Mouse (Mus musculus) NIH3T3 (cell line): ENCODE results near the gene Olfr676.

ENCODE experiments used
- DNase-seq: peaks from one replicate; pipeline ENCODE4 v3.0.0-alpha.2; 2012; ENCODE audit warnings: low read depth

Gene Olfr676

GRCm38 (mm10) chr7:105032398-105032797 lies at the start of gene Olfr676:
Gene Olfr676, plus strand, starts transcription at chr7:105032698.
- no peak for DNase-seq

GRCm38 (mm10) chr7:105001929-105002328 lies 30.6 kb upstream of the Olfr676 start, which contains the start of gene Olfr672:
Gene Olfr672, minus strand, starts transcription at chr7:105002029.
- DNase-seq, result no peak

DNA sequence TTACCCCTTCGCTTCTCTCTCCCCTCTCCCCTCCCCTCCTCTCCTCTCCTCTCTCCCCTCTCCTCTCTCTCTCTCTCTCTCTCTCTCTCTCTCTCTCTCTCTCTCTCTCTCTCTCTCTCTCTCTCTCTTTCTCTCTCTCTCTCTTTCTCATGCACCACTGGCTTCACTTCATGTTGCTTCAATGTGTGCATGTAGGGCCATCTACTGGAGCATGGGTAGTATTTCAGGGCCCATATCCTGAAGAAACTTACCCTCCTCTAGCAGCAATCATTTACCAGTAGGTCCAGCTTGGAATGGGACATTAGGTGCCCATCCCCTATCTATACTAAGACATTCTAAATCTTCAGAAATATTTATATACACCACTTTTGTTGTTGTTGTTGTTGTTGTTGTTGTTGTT lies 10.0 kb upstream of the Olfr676 start:
- DNase-seq, result peak; percentile 60

DNA sequence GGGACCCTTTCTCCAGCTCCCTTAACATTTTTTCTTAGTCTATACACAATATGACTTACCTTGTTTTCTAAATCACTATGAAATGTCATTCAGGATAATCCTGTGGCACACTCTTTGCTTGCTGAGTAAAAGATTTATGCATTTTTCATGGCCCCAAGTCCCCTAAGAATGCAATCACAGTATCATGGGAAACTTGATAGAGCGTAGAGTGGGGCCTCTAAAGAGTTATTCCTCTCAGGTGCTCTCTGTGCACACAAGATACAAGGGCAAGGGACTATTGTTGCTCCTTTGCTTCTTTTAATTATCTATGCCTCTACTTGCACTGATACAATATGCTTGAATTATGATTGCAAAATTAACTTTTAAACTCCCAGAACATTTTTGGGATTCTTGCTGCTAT lies 4.1 kb upstream of the Olfr676 start, which contains the start of gene Olfr675:
Gene Olfr675, minus strand, starts transcription at position 101 of the 400 bp plus-strand sequence.
- DNase-seq, result no peak

DNA sequence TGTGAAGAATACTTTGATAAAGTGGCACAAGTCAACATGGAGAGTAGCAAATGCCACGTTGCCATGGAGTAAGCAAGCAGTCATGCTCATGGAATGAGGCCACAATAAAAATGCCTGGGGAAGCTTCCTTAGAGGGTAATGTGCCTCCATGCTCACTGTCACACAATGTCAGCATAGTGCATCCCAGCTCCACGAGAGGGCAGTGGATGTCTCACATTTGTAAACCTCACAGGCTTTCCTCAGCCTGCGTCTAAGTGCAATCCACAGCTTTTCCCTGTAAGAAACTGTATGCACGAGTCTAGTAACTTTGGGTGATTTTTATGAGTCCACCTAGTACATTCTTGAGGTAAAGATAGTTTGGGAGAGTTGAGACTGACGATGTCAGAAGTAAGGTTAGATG lies 1.3 kb downstream of the Olfr676 start:
- DNase-seq, result peak; percentile 39

DNA sequence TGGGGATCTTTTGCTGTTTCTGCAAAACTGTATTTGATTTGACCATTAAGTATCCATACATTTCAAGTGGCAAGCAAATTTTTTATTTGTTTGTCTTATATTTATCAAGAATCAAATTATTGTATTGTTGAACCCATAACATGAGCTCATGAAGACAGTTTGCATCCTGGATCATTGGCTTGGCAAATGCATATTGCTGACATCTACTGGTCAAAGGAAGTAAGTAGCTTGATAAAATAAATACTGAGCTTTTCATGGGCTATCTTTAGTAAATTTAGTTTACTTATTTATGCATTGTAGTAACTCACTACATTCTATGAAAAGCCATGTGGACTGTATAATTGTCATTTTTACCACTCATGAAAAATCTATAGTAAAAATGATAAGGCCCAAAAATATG lies 26.5 kb downstream of the Olfr676 start:
- peak; percentile 11 for DNase-seq

- no peak for DNase-seq
Measured at GRCm38 (mm10) chr7:105064175-105064574, 31.7 kb downstream of the Olfr676 start, which contains the start of gene Olfr678. Gene Olfr678, plus strand, starts transcription at chr7:105064475.

DNA sequence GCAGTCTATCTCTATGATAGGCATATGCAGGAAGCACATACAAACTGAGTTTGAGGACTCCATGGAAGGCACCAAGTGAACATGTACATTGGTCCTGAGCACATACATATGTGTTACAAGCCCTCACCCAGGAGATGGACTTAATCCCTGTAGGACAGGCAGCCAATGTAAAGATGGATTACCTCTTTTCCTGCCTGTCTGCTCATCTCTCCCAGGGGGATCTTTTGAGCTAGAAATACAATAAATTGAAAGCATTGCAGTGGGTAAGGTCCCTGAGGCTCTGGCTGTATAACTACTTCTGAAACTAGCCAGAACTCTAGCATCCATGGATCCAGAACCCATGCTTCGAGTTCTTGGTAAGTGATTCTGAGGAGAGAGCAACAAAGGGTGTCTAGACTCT lies 48.4 kb downstream of the Olfr676 start, which contains the start of gene Olfr679:
Gene Olfr679, plus strand, starts transcription at position 301 of the 400 bp plus-strand sequence.
- DNase-seq, result no peak
